Mouse (Mus musculus) ES-Bruce4 (cell line): Measurements from ENCODE around the gene Btbd1.

Source experiments
- CTCF ChIP-seq: IDR thresholded peaks from one replicate; pipeline ENCODE4 v1.8.1; 2011; ENCODE audit warnings: low read depth, low read length
- EP300 ChIP-seq: IDR thresholded peaks from 2 replicates; pipeline ENCODE4 v1.6.1; 2011; ENCODE audit warnings: low read depth, low read length; ENCODE audit not compliant: insufficient read depth

- no peak for TF ChIP-seq CTCF
- TF ChIP-seq EP300 = no peak
Measured at GRCm38 (mm10) chr7:81851706-81852105, 22.5 kb upstream of the Btbd1 start.
